In the genomic region with DNA sequence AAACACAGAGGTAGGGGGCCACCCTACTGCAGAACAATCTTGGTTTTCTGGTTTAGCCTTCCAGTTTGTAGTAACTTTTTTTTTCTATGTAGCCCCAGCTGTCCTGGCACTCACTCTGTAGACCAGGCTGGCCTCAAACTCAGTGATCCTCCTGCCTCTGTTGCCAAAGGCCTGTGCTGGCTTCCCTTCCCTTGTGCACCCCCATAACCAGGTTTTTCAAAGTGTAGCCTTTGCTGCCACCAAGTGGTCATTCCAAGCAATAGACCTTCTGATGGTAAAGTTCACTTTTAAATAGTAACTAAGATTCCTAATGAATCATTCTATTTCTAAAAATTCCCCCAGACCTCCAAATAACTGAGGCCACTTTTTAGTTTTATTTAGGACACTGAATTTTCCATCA, we compare ENCODE assay signal across 8 mouse cellular contexts. TPM values are rescaled to one million over a fixed set of nuclear protein-coding genes. Genes with fewer than 3 reads are reported as not detected.
A peak's percentile ranks its signal among the peaks of the same experiment; 100 is the strongest.
DNase-seq lines count a peak whose midpoint lies in the region; ATAC-seq and TF ChIP-seq lines count a peak whose summit lies in the region.

No protein-coding gene starts in this region.

- no peak overlapping the region for H3K4me3 ChIP-seq in heart, embryonic 10.5 days
- H3K4me3 ChIP-seq in E14TG2a.4 (replicated peaks; ENCODE audit: low read length), result no peak overlapping the region
- no peak overlapping the region for H3K4me3 ChIP-seq in forebrain, postnatal 0 days (ENCODE audit: low read depth, low read length)
- H3K4me3 ChIP-seq in midbrain, embryonic 13.5 days (replicated peaks), result no peak overlapping the region

- H3K9me3 ChIP-seq in heart, embryonic 10.5 days, result no peaks in the 10 kb centered on the region
- H3K9me3 ChIP-seq in E14TG2a.4 (ENCODE audit: low read length), result no peaks in the 10 kb centered on the region
- no peaks in the 10 kb centered on the region for H3K9me3 ChIP-seq in forebrain, postnatal 0 days (ENCODE audit: low read length)
- H3K9me3 ChIP-seq in midbrain, embryonic 13.5 days, result no peaks in the 10 kb centered on the region

- H3K4me2 ChIP-seq in forebrain, postnatal 0 days (ENCODE audit: low read depth), result no peak overlapping the region
- no peak overlapping the region for H3K4me2 ChIP-seq in midbrain, embryonic 13.5 days (replicated peaks)

- ATAC-seq in forebrain, postnatal 0 days, result peak; percentile 66
- ATAC-seq in midbrain, embryonic 13.5 days, result 0 out of 2 replicates have a peak, but pooled peaks have one; percentile 75

- peak; percentile 58 for DNase-seq in heart, adult 8-10 months (ENCODE audit: low spot score)
- no peak for DNase-seq in heart, embryonic 10.5 days (ENCODE audit: low spot score)
- peak; percentile 65 for DNase-seq in c-Kit-positive CD71-positive TER-119-negative erythroid progenitor cells, embryonic 14.5 days (ENCODE audit: low read depth)
- peak; percentile 80 for DNase-seq in forebrain, postnatal 0 days
- peak; percentile 45 to 50 for DNase-seq in kidney, postnatal 25 days
- peak; percentile 35 to 64 for DNase-seq in thymus, postnatal 10 days (ENCODE audit: low spot score in 2 of 2)

- no peak overlapping the region for H3K9ac ChIP-seq in forebrain, postnatal 0 days
- H3K9ac ChIP-seq in midbrain, embryonic 13.5 days (replicated peaks), result no peak overlapping the region

- peak; percentile 58 for TF ChIP-seq CTCF in E14TG2a.4 (conservative IDR thresholded peaks at IDR 0.05; ENCODE audit: low read length)
- TF ChIP-seq CTCF in forebrain, postnatal 0 days (IDR thresholded peaks at IDR 0.05; ENCODE audit: low read depth), result peak; percentile 83

- no peaks in the 10 kb centered on the region for H3K27me3 ChIP-seq in heart, embryonic 10.5 days (ENCODE audit: insufficient read depth, poor library complexity, severe bottlenecking)
- no peaks in the 10 kb centered on the region for H3K27me3 ChIP-seq in E14TG2a.4 (ENCODE audit: insufficient read depth, low read length)
- no peaks in the 10 kb centered on the region for H3K27me3 ChIP-seq in forebrain, postnatal 0 days (ENCODE audit: insufficient read depth, low read length)
- H3K27me3 ChIP-seq in midbrain, embryonic 13.5 days, result no peaks in the 10 kb centered on the region

- H3K36me3 ChIP-seq in heart, embryonic 10.5 days, result peaks cover 34% of the 10 kb centered on the region
- H3K36me3 ChIP-seq in E14TG2a.4 (ENCODE audit: insufficient read depth, low read length), result peaks cover 74% of the 10 kb centered on the region
- H3K36me3 ChIP-seq in forebrain, postnatal 0 days (ENCODE audit: insufficient read depth), result peaks cover 44% of the 10 kb centered on the region
- peaks cover 52% of the 10 kb centered on the region for H3K36me3 ChIP-seq in midbrain, embryonic 13.5 days

- no peak overlapping the region for H3K27ac ChIP-seq in heart, embryonic 10.5 days
- no peak overlapping the region for H3K27ac ChIP-seq in forebrain, postnatal 0 days (ENCODE audit: low read depth, low read length)
- no peak overlapping the region for H3K27ac ChIP-seq in midbrain, embryonic 13.5 days

- no peaks in the 10 kb centered on the region for H3K4me1 ChIP-seq in heart, embryonic 10.5 days
- peaks cover 11% of the 10 kb centered on the region for H3K4me1 ChIP-seq in E14TG2a.4 (replicated peaks; ENCODE audit: low read depth, low read length)
- H3K4me1 ChIP-seq in forebrain, postnatal 0 days (ENCODE audit: insufficient read depth), result no peaks in the 10 kb centered on the region
- no peaks in the 10 kb centered on the region for H3K4me1 ChIP-seq in midbrain, embryonic 13.5 days (replicated peaks)

RNA-seq across cellular contexts. Expression of gene Mapk9, which starts 23.2 kb away (rescaled TPM):
- 10 to 100 TPM; 42.8 to 47.4 (median 43.5) TPM for total RNA-seq in heart, adult 8-10 months (2022)
- 30.2 and 31.5 TPM in 2 replicates for polyA plus RNA-seq in heart, embryonic 10.5 days (2016; fragmentation: Nextera tagmentation; extraction: Ambion mirVana)
- 92.3 and 123 TPM in 2 replicates for total RNA-seq in forebrain, postnatal 0 days (2014; rRNA removed)
- polyA plus RNA-seq in forebrain, postnatal 0 days (2015; fragmentation: Nextera tagmentation; extraction: Ambion mirVana), result 41.5 and 55.6 TPM in 2 replicates
- polyA plus RNA-seq in midbrain, embryonic 13.5 days (2015; fragmentation: Nextera tagmentation; extraction: Ambion mirVana), result 43.5 and 49.1 TPM in 2 replicates

RNA-seq across cellular contexts. Expression of gene Rasgef1c, which starts 31.9 kb away (rescaled TPM):
- total RNA-seq in heart, adult 8-10 months (2022), result under 1 TPM; 0.23 to 0.56 (median 0.44) TPM
- 0.17 and 0.20 TPM in 2 replicates for polyA plus RNA-seq in heart, embryonic 10.5 days (2016; fragmentation: Nextera tagmentation; extraction: Ambion mirVana)
- 28.3 and 36.1 TPM in 2 replicates for total RNA-seq in forebrain, postnatal 0 days (2014; rRNA removed)
- 24.9 and 30.8 TPM in 2 replicates for polyA plus RNA-seq in forebrain, postnatal 0 days (2015; fragmentation: Nextera tagmentation; extraction: Ambion mirVana)
- 8.2 and 9.5 TPM in 2 replicates for polyA plus RNA-seq in midbrain, embryonic 13.5 days (2015; fragmentation: Nextera tagmentation; extraction: Ambion mirVana)
